Mouse (Mus musculus): ENCODE measurements around the gene Mocs2.

Mocs2 gene

GRCm38 (mm10) chr13:114817751-114818360 is at the start of gene Mocs2:
Mocs2 (plus strand) TSS chr13:114818236.
- in situ Hi-C loops (cut with MboI; ENCODE audit: low sequenced_read_pairs), result no loop called here

- in situ Hi-C loops (cut with MboI; ENCODE audit: low sequenced_read_pairs), result loop anchor here (25.0 kb wide), 1 partner anchor 904 kb away; no protein-coding TSS in a partner anchor
These were observed 26.5 kb upstream of the Mocs2 start for GRCm38 (mm10) chr13:114791511-114791910.

GRCm38 (mm10) chr13:114793250-114794030 is 24.6 kb upstream of the Mocs2 start:
- in situ Hi-C loops (cut with MboI; ENCODE audit: low sequenced_read_pairs), result loop anchor here (25.0 kb wide), 1 partner anchor 906 kb away; no protein-coding TSS in a partner anchor

GRCm38 (mm10) chr13:114801857-114802256 is 16.2 kb upstream of the Mocs2 start:
- in situ Hi-C loops (cut with MboI; ENCODE audit: low sequenced_read_pairs), result no loop called here

- in situ Hi-C loops (cut with MboI; ENCODE audit: low sequenced_read_pairs), result no loop called here
These were observed 15.1 kb upstream of the Mocs2 start for GRCm38 (mm10) chr13:114802971-114803370.

GRCm38 (mm10) chr13:114809624-114810210 is 8.3 kb upstream of the Mocs2 start:
- in situ Hi-C loops (cut with MboI; ENCODE audit: low sequenced_read_pairs), result no loop called here

- in situ Hi-C loops (cut with MboI; ENCODE audit: low sequenced_read_pairs), result no loop called here
These were observed 477 bp downstream of the Mocs2 start for GRCm38 (mm10) chr13:114818513-114818912.

GRCm38 (mm10) chr13:114822871-114823270 is 4.8 kb downstream of the Mocs2 start:
- in situ Hi-C loops (cut with MboI; ENCODE audit: low sequenced_read_pairs), result no loop called here

GRCm38 (mm10) chr13:114825377-114825855 is 7.4 kb downstream of the Mocs2 start:
- in situ Hi-C loops (cut with MboI; ENCODE audit: low sequenced_read_pairs), result loop anchor here (25.0 kb wide), 1 partner anchor 137 kb away; no protein-coding TSS in a partner anchor

GRCm38 (mm10) chr13:114831367-114831833 is 13.4 kb downstream of the Mocs2 start:
- in situ Hi-C loops (cut with MboI; ENCODE audit: low sequenced_read_pairs), result loop anchor here (25.0 kb wide), 1 partner anchor 131 kb away; no protein-coding TSS in a partner anchor

GRCm38 (mm10) chr13:114832761-114833160 is 14.7 kb downstream of the Mocs2 start:
- in situ Hi-C loops (cut with MboI; ENCODE audit: low sequenced_read_pairs), result loop anchor here (25.0 kb wide), 1 partner anchor 130 kb away; no protein-coding TSS in a partner anchor

GRCm38 (mm10) chr13:114833351-114833750 is 15.3 kb downstream of the Mocs2 start:
- in situ Hi-C loops (cut with MboI; ENCODE audit: low sequenced_read_pairs), result loop anchor here (25.0 kb wide), 1 partner anchor 129 kb away; no protein-coding TSS in a partner anchor

- in situ Hi-C loops (cut with MboI; ENCODE audit: low sequenced_read_pairs), result loop anchor here (25.0 kb wide), 1 partner anchor 128 kb away; no protein-coding TSS in a partner anchor
These were observed 16.5 kb downstream of the Mocs2 start for GRCm38 (mm10) chr13:114834580-114834979.

GRCm38 (mm10) chr13:114837061-114837460 is 19.0 kb downstream of the Mocs2 start:
- in situ Hi-C loops (cut with MboI; ENCODE audit: low sequenced_read_pairs), result loop anchor here (25.0 kb wide), 1 partner anchor 125 kb away; no protein-coding TSS in a partner anchor

- in situ Hi-C loops (cut with MboI; ENCODE audit: low sequenced_read_pairs), result loop anchor here (25.0 kb wide), 1 partner anchor 124 kb away; no protein-coding TSS in a partner anchor
These were observed 20.5 kb downstream of the Mocs2 start for GRCm38 (mm10) chr13:114838535-114838990.

- in situ Hi-C loops (cut with MboI; ENCODE audit: low sequenced_read_pairs), result loop anchor here (25.0 kb wide), 1 partner anchor 123 kb away; no protein-coding TSS in a partner anchor
These were observed 21.1 kb downstream of the Mocs2 start for GRCm38 (mm10) chr13:114839098-114839497.

GRCm38 (mm10) chr13:114840545-114840944 is 22.5 kb downstream of the Mocs2 start:
- in situ Hi-C loops (cut with MboI; ENCODE audit: low sequenced_read_pairs), result loop anchor here (25.0 kb wide), 1 partner anchor 122 kb away; no protein-coding TSS in a partner anchor

- in situ Hi-C loops (cut with MboI; ENCODE audit: low sequenced_read_pairs), result loop anchor here (25.0 kb wide), 1 partner anchor 119 kb away; no protein-coding TSS in a partner anchor
These were observed 25.3 kb downstream of the Mocs2 start for GRCm38 (mm10) chr13:114843318-114843717.

GRCm38 (mm10) chr13:114845804-114846203 is 27.8 kb downstream of the Mocs2 start:
- in situ Hi-C loops (cut with MboI; ENCODE audit: low sequenced_read_pairs), result loop anchor here (25.0 kb wide), 1 partner anchor 116 kb away; no protein-coding TSS in a partner anchor

- in situ Hi-C loops (cut with MboI; ENCODE audit: low sequenced_read_pairs), result loop anchor here (25.0 kb wide), 1 partner anchor 113 kb away; no protein-coding TSS in a partner anchor
These were observed 30.9 kb downstream of the Mocs2 start for GRCm38 (mm10) chr13:114848945-114849344.
